ENCODE assay signal across 8 mouse cellular contexts in the genomic region with DNA sequence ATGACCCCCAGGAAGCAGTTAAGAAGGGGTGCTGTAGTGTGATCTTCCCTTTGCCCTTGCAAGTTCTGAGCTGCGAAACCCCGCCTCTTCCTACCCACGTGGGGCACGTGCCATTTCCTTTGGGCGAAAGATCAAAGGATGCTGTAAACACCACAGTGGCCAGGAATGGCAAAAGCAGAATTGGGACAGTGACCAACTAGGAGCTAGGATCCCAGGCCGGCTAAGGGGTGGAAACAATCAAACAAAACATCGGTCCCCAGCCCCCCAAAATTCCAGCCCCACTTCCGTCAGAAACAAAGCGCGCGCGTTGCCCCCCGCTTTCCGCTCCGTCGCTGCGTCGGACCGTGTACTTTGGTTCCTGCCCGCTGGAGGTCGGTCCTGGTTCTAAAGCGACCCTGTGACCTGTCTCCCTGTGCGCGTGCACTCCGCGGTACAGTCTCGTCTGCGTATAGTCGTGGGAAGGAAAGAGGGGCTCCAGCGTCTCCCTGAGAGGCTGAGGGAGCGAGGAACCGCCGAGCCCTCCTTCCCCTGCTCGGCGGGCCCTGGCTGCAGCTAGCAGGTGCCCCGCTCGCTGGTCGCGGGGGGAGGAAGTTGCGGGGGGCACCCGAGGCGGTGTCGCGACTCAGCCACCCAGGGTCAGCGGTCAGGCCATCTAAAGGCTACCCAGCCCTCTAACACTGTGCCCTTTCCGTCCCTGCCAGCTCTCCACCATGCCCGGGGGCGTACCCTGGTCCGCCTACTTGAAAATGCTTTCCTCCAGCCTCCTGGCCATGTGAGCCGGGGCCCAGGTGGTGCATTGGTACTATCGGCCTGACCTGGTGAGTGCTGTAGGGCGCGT. TPM values are rescaled to one million over a fixed set of nuclear protein-coding genes. Genes with fewer than 3 reads are reported as not detected.
DNase-seq lines count a peak whose midpoint lies in the region; ATAC-seq and TF ChIP-seq lines count a peak whose summit lies in the region.
"Not testable (repeated sequence)": the region's sequence is repeated elsewhere in the genome, so short reads cannot be mapped to it uniquely, and the experiment has no call there.

No protein-coding gene starts in this region.

- peak overlapping the region; percentile 73 for H3ac ChIP-seq in C2C12 (ENCODE audit: control insufficient read depth, insufficient read length, low read depth)

- peak overlapping the region; percentile 66 for H3K27ac ChIP-seq in heart, embryonic 11.5 days (ENCODE audit: low read depth, low read length)
- peak overlapping the region; percentile 80 for H3K27ac ChIP-seq in kidney, embryonic 16.5 days (ENCODE audit: low read length)
- H3K27ac ChIP-seq in liver, adult 2 months (replicated peaks; ENCODE audit: insufficient read depth, low read depth, low read length) = peak overlapping the region; percentile 63

- ATAC-seq in erythroblast, adult 5-6 weeks (replicated peaks; ENCODE audit: low FRiP score, poor library complexity, severe bottlenecking) = peak; percentile 89
- ATAC-seq in heart, embryonic 11.5 days (replicated peaks; ENCODE audit: insufficient number of reproducible peaks, low FRiP score, low TSS enrichment) = peak; percentile 86
- peak; percentile 91 for ATAC-seq in kidney, embryonic 16.5 days (ENCODE audit: low FRiP score, low TSS enrichment)
- peak; percentile 79 for ATAC-seq in monocyte, adult 5-6 weeks (replicated peaks; ENCODE audit: insufficient number of reproducible peaks, low FRiP score, low TSS enrichment, poor library complexity, severe bottlenecking)

- under 1% methylated on average over 53 of the region's 53 CpGs for WGBS in heart, embryonic 11.5 days (ENCODE audit: insufficient replicate concordance)
- WGBS in kidney, embryonic 16.5 days = under 1% methylated on average over 38 of the region's 53 CpGs
- WGBS in liver, adult 2 months = under 1% methylated on average over 53 of the region's 53 CpGs

- H3K79me3 ChIP-seq in C2C12 (ENCODE audit: low read depth) = not testable (repeated sequence)

- not testable (repeated sequence) for H3K9me3 ChIP-seq in heart, embryonic 11.5 days (replicated peaks; ENCODE audit: control insufficient read depth, low read length); kidney, embryonic 16.5 days (ENCODE audit: low read length)

- peak overlapping the region; percentile 88 for H3K9ac ChIP-seq in heart, embryonic 11.5 days (ENCODE audit: low read depth, low read length)
- peak overlapping the region; percentile 90 for H3K9ac ChIP-seq in kidney, embryonic 16.5 days (replicated peaks; ENCODE audit: low read length)
- H3K9ac ChIP-seq in liver, adult 2 months (ENCODE audit: low read depth, low read length) = peak overlapping the region; percentile 95

- H3K4me3 ChIP-seq in C2C12 (ENCODE audit: insufficient read depth, poor library complexity, severe bottlenecking) = peak overlapping the region; percentile 51
- peak overlapping the region; percentile 70 for H3K4me3 ChIP-seq in heart, embryonic 11.5 days (ENCODE audit: low read depth, low read length)
- peak overlapping the region; percentile 67 for H3K4me3 ChIP-seq in kidney, embryonic 16.5 days (ENCODE audit: low read length)
- H3K4me3 ChIP-seq in liver, adult 2 months (ENCODE audit: insufficient read depth, low read depth, low read length) = peak overlapping the region; percentile 95

- not testable (repeated sequence) for H3K79me2 ChIP-seq in C2C12 (ENCODE audit: control insufficient read depth, insufficient read depth); liver, adult 2 months (ENCODE audit: control insufficient read depth, insufficient read depth, low read length)

- H3K4me2 ChIP-seq in heart, embryonic 11.5 days = peak overlapping the region; percentile 73
- H3K4me2 ChIP-seq in kidney, embryonic 16.5 days (replicated peaks; ENCODE audit: low read depth, low read length) = peak overlapping the region; percentile 70

- DNase-seq in brain, adult 2 months (ENCODE audit: low read depth, low spot score) = peak; percentile 90
- DNase-seq in liver, adult 2 months (ENCODE audit: extremely low read depth, low read depth, low spot score) = peak; percentile 66
- DNase-seq in spleen, postnatal 36 days (ENCODE audit: low spot score in 2 of 2) = peak; percentile 71 to 74

- not testable (repeated sequence) for H3K27me3 ChIP-seq in C2C12 (ENCODE audit: control insufficient read depth, insufficient read depth, insufficient read length); heart, embryonic 11.5 days (ENCODE audit: control insufficient read depth, insufficient read depth, low read length); kidney, embryonic 16.5 days (ENCODE audit: insufficient read depth, low read length); liver, adult 2 months (ENCODE audit: control insufficient read depth, insufficient read depth, low read length)

- TF ChIP-seq POLR2A in liver, adult 2 months (IDR thresholded peaks at IDR 0.05; ENCODE audit: extremely low read depth, insufficient read depth, low read length) = not testable (repeated sequence)

- TF ChIP-seq CTCF in C2C12 (IDR thresholded peaks at IDR 0.05; ENCODE audit: control insufficient read depth, insufficient read depth, insufficient read length); liver, adult 2 months (IDR thresholded peaks at IDR 0.05; ENCODE audit: low read depth, low read length): not testable (repeated sequence)

- not testable (repeated sequence) for H3K4me1 ChIP-seq in heart, embryonic 11.5 days (ENCODE audit: control insufficient read depth, insufficient read depth, low read length); kidney, embryonic 16.5 days (ENCODE audit: insufficient read depth, low read length); liver, adult 2 months (ENCODE audit: control insufficient read depth, insufficient read depth, low read length)

- H3K36me3 ChIP-seq in C2C12 (ENCODE audit: control insufficient read depth, insufficient read depth) = peaks cover 10% of the 10 kb centered on the region
- H3K36me3 ChIP-seq in heart, embryonic 11.5 days (ENCODE audit: control insufficient read depth, insufficient read depth, low read length); kidney, embryonic 16.5 days (ENCODE audit: insufficient read depth, low read length); liver, adult 2 months (ENCODE audit: control insufficient read depth, insufficient read depth, low read length): not testable (repeated sequence)

TF ChIP-seq in C2C12, 6 proteins besides CTCF, POLR2A, EP300 and RAD21:
- TF ChIP-seq USF1 (IDR thresholded peaks at IDR 0.05; ENCODE audit: low read depth) = peak; percentile 90
- peak; percentile 21 for TF ChIP-seq MAX (IDR thresholded peaks at IDR 0.05)

RNA-seq across cellular contexts. Expression of a gene that starts 19.9 kb away (rescaled TPM):
- polyA plus RNA-seq in C2C12 (2012; fragmentation: generic; extraction: Trizol) = 218 TPM
- 136 and 158 TPM in 2 replicates for total RNA-seq in erythroblast, adult 5-6 weeks (2015; ENCODE audit: low replicate concordance)
- 198 and 211 TPM in 2 replicates for total RNA-seq in erythroblast, adult 5-6 weeks (2017; ENCODE audit: low replicate concordance)
- 488 and 548 TPM in 2 replicates for polyA plus RNA-seq in heart, embryonic 11.5 days (2014; fragmentation: Nextera tagmentation; extraction: Ambion mirVana)
- 761 and 786 TPM in 2 replicates for polyA plus RNA-seq in kidney, embryonic 16.5 days (2015; fragmentation: Nextera tagmentation; extraction: Ambion mirVana)
- 777 and 830 TPM in 2 replicates for total RNA-seq in liver, adult 2 months (2014; rRNA removed)
- polyA plus RNA-seq in liver, adult 2 months (2012; rRNA removed) = 78.7 and 83.0 TPM in 2 replicates
- 803 to 969 TPM (median 962 TPM) in 3 replicates for total RNA-seq in monocyte, adult 5-6 weeks (2017)

RNA-seq across cellular contexts. Expression of a gene that starts 20.2 kb away (rescaled TPM):
- 0.35 TPM for polyA plus RNA-seq in C2C12 (2012; fragmentation: generic; extraction: Trizol)
- not detected in 2 replicates for total RNA-seq in erythroblast, adult 5-6 weeks (2015; ENCODE audit: low replicate concordance)
- total RNA-seq in erythroblast, adult 5-6 weeks (2017; ENCODE audit: low replicate concordance) = 0.26 and 0.42 TPM in 2 replicates
- 1.6 and 2.7 TPM in 2 replicates for polyA plus RNA-seq in heart, embryonic 11.5 days (2014; fragmentation: Nextera tagmentation; extraction: Ambion mirVana)
- 1.5 and 2.1 TPM in 2 replicates for polyA plus RNA-seq in kidney, embryonic 16.5 days (2015; fragmentation: Nextera tagmentation; extraction: Ambion mirVana)
- 0.87 and 1.0 TPM in 2 replicates for total RNA-seq in liver, adult 2 months (2014; rRNA removed)
- polyA plus RNA-seq in liver, adult 2 months (2012; rRNA removed) = 0.77 and 1.1 TPM in 2 replicates
- 0.48 to 1.4 TPM (median 1.1 TPM) in 3 replicates for total RNA-seq in monocyte, adult 5-6 weeks (2017)

Comparison
In these comparisons a context has a peak if more than half of its experiments do, and no peak if none do; other contexts are left out.
1. Peak in every context shown above with its lines: DNase-seq, ATAC-seq, H3K4me3 ChIP-seq and H3K27ac ChIP-seq.